Mouse (Mus musculus): ENCODE results near the gene 1700017D01Rik. TPM values are rescaled to one million over a fixed set of nuclear protein-coding genes. Genes with fewer than 3 reads are reported as not detected.
"Not testable (repeated sequence)": the region's sequence is repeated elsewhere in the genome, so short reads cannot be mapped to it uniquely, and the experiment has no call there.

Gene 1700017D01Rik
- total RNA-seq (2021), result not detected

- not testable (repeated sequence) for DNase-seq (ENCODE audit: extremely low spot score in 1 of 2, low spot score in 1 of 2)
These were observed at the start of gene 1700017D01Rik for GRCm38 (mm10) chr19:11130776-11131175. 1700017D01Rik (minus strand) TSS chr19:11130876.

- no peak for DNase-seq (ENCODE audit: extremely low spot score in 1 of 2, low spot score in 1 of 2)
These were observed 46.8 kb upstream of the 1700017D01Rik start for GRCm38 (mm10) chr19:11177464-11177863.

DNA sequence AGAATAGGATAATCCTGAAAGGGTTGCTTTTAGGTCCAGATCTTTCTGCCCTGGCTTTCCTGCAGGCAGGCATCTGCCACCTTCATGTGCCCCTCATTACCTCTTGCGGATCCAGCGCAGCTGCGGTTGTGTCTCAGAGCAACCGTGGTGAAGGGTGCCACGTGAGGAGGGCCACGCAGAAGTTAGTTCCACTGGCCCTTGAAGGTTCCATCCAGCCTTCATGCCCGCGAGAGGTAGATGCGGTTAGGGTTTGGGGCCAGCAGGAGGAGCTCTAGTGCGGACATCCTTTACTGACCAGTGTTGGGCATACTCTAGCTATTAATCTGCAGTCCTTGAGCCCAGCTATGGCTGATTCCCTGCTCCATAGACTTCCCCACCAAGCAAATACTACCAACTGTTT is 34.5 kb upstream of the 1700017D01Rik start, which contains the start of gene 1700025F22Rik:
1700025F22Rik (minus strand) TSS at position 149 of the 400 bp plus-strand sequence.
- DNase-seq (ENCODE audit: extremely low spot score in 1 of 2, low spot score in 1 of 2), result no peak

- DNase-seq (ENCODE audit: extremely low spot score in 1 of 2, low spot score in 1 of 2), result not testable (repeated sequence)
These were observed 27.2 kb upstream of the 1700017D01Rik start for GRCm38 (mm10) chr19:11157890-11158289.

GRCm38 (mm10) chr19:11135336-11135735 is 4.7 kb upstream of the 1700017D01Rik start:
- DNase-seq (ENCODE audit: extremely low spot score in 1 of 2, low spot score in 1 of 2), result no peak

DNA sequence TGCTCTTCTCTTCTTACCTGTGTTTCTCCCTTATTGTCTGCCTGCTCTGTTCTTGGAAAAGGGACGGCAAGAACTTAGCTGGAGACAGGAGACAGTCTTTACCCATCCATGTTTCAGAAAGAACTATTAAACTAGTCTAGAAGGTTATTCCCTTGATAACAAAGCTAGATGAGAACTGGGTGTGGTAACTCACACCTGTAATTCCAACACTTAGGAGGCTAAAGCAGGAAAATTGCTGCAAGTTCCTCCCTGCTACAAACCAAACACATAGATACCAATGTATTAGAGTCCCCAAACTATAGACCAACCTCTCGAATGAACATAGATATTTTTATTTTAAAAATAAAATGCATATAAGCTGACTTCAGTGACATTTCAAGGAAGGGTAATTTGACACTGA is 4.2 kb upstream of the 1700017D01Rik start:
- DNase-seq (ENCODE audit: extremely low spot score in 1 of 2, low spot score in 1 of 2), result no peak

GRCm38 (mm10) chr19:11129702-11130101 is 974 bp downstream of the 1700017D01Rik start:
- no peak for DNase-seq (ENCODE audit: extremely low spot score in 1 of 2, low spot score in 1 of 2)

GRCm38 (mm10) chr19:11121016-11121420 is 9.7 kb downstream of the 1700017D01Rik start:
- DNase-seq (ENCODE audit: extremely low spot score in 1 of 2, low spot score in 1 of 2), result not testable (repeated sequence)

GRCm38 (mm10) chr19:11119338-11119737 is 11.3 kb downstream of the 1700017D01Rik start:
- no peak for DNase-seq (ENCODE audit: extremely low spot score in 1 of 2, low spot score in 1 of 2)

DNA sequence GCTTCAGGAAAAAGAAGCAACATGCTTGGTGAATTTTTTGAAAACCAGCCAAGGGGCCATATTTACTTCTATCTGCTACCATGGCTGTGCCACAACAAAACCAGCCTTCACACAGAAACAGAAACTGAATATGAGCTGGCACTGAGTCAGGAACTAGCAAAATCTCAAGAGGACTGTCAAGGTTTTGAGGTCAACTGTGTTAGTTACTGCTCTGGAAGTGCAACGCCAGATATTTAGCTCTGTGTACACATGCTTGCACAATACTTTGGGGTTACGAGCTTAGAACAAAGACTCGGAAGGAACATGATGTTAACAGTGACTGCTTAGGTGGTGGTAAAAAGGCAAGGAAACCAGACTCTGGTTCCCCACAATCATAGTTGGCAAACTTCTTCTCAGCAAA is 22.9 kb downstream of the 1700017D01Rik start:
- no peak for DNase-seq (ENCODE audit: extremely low spot score in 1 of 2, low spot score in 1 of 2)

DNA sequence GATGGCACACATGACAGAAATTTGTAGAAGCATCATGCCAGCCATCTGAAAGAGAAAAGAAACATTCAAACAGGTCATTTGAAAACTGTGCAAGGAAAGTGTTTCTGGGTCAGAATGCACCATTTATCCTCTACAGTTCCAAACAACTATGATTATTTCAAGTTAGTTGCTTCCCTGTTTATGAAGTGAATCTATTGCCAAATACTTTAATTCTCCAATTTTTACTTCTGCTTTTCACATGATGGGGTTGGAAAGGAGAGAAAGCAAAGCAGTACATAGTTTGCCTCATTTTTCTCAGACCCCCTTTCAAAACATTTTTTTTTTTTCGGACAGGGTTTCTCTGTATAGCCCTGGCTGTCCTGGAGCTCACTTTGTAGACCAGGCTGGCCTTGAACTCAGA is 28.8 kb downstream of the 1700017D01Rik start:
- no peak for DNase-seq (ENCODE audit: extremely low spot score in 1 of 2, low spot score in 1 of 2)

DNA sequence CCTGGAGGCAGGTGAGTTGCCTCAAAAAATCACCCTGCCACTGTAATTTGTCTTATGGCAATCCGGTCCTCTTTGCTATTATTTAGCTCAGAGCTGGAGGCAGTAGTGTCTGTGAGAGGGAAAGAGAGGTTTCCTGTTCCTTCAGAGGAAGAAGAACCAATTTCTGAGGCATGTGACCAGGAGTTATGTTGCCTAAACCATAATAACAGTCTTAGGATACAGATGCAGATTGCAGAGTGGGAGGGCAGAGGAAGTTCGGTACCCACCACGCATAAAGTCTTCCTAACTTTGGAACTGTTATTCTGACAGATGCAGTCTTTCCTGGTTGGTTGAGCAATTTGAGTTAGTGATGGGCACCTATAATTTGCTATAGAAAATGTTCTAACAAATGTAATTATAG is 32.3 kb downstream of the 1700017D01Rik start:
- no peak for DNase-seq (ENCODE audit: extremely low spot score in 1 of 2, low spot score in 1 of 2)

DNA sequence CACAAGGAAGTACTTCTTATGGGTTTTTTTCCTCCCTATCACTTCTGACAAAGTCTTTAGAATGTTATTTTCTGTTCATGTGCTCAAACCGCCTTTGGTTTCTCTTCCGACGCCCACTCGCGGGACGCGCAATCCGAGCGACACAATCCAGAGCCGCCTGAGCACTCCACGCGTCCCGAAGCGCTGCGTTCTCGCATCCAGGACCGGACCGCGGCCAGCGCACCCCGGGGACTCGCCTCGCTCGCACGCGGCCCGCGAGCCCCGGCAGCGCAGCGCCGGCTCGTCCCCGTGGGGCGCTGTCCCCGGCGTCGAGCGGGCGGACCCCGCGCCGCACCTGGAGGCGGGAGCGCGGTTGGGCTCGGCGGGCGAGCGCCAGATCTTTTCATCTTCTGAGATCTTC is 38.5 kb downstream of the 1700017D01Rik start:
- DNase-seq (ENCODE audit: extremely low spot score in 1 of 2, low spot score in 1 of 2), result not testable (repeated sequence)

DNA sequence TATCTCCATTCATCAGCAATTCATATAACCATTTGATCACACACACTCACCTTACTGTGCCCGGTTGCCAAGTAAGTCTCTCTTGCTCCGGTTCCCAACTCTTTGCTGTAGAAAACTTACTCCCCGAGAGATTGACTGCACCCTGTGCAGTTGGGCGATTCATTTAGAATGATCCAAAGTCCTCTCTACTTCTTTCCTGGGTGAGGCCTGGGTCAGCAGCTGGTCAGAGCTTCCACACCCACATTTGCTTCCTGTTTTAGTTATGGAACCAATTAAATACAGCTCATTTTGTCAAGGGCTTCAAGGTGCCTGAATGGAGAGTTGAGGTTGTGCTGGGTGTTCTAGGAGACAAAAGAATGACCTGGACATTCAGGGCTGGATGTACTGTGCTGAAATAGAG is 49.7 kb downstream of the 1700017D01Rik start, which contains the start of gene Ms4a8a:
Ms4a8a (minus strand) TSS at position 169 of the 400 bp plus-strand sequence.
- no peak for DNase-seq (ENCODE audit: extremely low spot score in 1 of 2, low spot score in 1 of 2)

- DNase-seq (ENCODE audit: extremely low spot score in 1 of 2, low spot score in 1 of 2), result no peak
These were observed 60.3 kb downstream of the 1700017D01Rik start for GRCm38 (mm10) chr19:11070364-11070763.

DNA sequence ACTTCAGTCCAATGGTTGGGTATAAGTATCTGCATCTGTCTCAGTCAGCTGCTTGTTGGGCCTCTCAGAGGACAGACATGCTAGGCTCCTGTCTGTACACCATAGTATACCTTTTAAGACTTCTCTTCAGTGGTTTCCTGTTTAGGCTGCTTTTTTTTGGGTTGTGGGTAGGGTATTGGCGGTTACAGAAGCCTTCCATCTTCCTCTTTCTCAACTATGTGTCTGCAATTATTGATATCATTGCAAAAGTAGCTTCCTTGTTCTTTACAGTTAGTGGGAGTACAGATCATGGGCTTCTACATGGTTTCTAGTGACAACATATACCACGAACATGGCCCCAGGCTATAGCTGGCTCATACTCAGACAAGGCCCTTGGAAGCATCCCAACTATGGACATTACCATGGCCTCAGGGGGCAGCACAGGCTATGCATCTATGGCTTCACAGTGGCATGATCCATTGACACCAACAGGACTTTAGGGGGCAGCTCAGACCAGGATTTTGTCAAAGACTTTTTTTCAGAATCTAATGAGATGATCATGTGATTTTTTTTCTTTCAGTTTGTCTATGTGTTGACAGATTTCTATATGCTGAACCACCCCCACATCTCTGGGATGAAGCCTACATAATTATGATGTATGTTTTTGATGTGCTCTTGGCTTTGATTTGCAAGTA is 65.3 kb downstream of the 1700017D01Rik start:
- DNase-seq (ENCODE audit: extremely low spot score in 1 of 2, low spot score in 1 of 2), result no peak

DNA sequence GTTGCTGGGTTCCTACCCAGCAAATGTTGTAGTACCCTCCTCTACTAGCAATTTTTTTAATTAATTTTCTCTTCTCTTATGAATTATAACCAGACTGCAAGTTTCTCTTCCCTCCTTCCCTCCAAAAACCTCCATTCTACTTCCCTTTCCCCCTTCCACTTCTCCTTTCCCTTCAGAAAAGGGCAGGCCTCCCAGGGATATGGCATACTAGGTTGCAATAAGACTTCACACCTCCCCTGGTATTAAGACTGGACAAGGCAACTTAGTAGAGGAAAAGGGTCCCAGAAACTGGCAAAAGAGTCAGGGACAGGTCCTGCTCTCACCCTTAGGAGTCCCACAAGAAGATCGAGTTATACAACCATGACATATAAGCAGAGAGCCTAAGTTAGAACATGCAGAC is 69.8 kb downstream of the 1700017D01Rik start:
- DNase-seq (ENCODE audit: extremely low spot score in 1 of 2, low spot score in 1 of 2), result no peak

- no peak for DNase-seq (ENCODE audit: extremely low spot score in 1 of 2, low spot score in 1 of 2)
These were observed 70.7 kb downstream of the 1700017D01Rik start for GRCm38 (mm10) chr19:11059967-11060366.

- not testable (repeated sequence) for DNase-seq (ENCODE audit: extremely low spot score in 1 of 2, low spot score in 1 of 2)
These were observed 75.0 kb downstream of the 1700017D01Rik start for GRCm38 (mm10) chr19:11055700-11056099.

- no peak for DNase-seq (ENCODE audit: extremely low spot score in 1 of 2, low spot score in 1 of 2)
These were observed 77.4 kb downstream of the 1700017D01Rik start for GRCm38 (mm10) chr19:11053277-11053676.

- DNase-seq (ENCODE audit: extremely low spot score in 1 of 2, low spot score in 1 of 2), result no peak
These were observed 77.8 kb downstream of the 1700017D01Rik start for GRCm38 (mm10) chr19:11052877-11053276.

GRCm38 (mm10) chr19:11050286-11050685 is 80.4 kb downstream of the 1700017D01Rik start:
- DNase-seq (ENCODE audit: extremely low spot score in 1 of 2, low spot score in 1 of 2), result no peak

Data from layer of hippocampus, postnatal 25 days (tissue).